Mouse (Mus musculus) ovary, adult 18-20 months (tissue): ENCODE results near the gene C1qtnf4.
"Not testable (repeated sequence)": the region's sequence is repeated elsewhere in the genome, so short reads cannot be mapped to it uniquely, and the experiment has no call there.

Experiments used
- DNase-seq: peaks from one replicate; pipeline ENCODE4 v3.0.0; 2022; ENCODE audit warnings: low spot score, mixed read lengths

C1qtnf4 gene

GRCm38 (mm10) chr2:90881824-90882223, 3.8 kb upstream of the C1qtnf4 start:
- DNase-seq: no peak

- no peak for DNase-seq
Measured at GRCm38 (mm10) chr2:90886436-90886835, 776 bp downstream of the C1qtnf4 start.

- DNase-seq: no peak
Measured at GRCm38 (mm10) chr2:90887627-90888026, 2.0 kb downstream of the C1qtnf4 start.

GRCm38 (mm10) chr2:90889550-90890548, 4.2 kb downstream of the C1qtnf4 start:
- DNase-seq: no peak

- DNase-seq: no peak
Measured at GRCm38 (mm10) chr2:90893673-90894298, 8.1 kb downstream of the C1qtnf4 start.

GRCm38 (mm10) chr2:90894299-90894677, 8.6 kb downstream of the C1qtnf4 start:
- DNase-seq: not testable (repeated sequence)

GRCm38 (mm10) chr2:90903398-90903797, 17.7 kb downstream of the C1qtnf4 start:
- no peak for DNase-seq

- DNase-seq: peak; percentile 76
Measured at GRCm38 (mm10) chr2:90904076-90904855, 18.6 kb downstream of the C1qtnf4 start, which contains the start of the genes Kbtbd4 and Ndufs3. Gene Kbtbd4, plus strand, starts transcription at chr2:90904740. Gene Ndufs3, minus strand, starts transcription at chr2:90904827.

GRCm38 (mm10) chr2:90904856-90905224, 19.2 kb downstream of the C1qtnf4 start:
- DNase-seq: no peak

- no peak for DNase-seq
Measured at GRCm38 (mm10) chr2:90906721-90907120, 21.1 kb downstream of the C1qtnf4 start.

- DNase-seq: no peak
Measured at GRCm38 (mm10) chr2:90910861-90911260, 25.2 kb downstream of the C1qtnf4 start.

- no peak for DNase-seq
Measured at GRCm38 (mm10) chr2:90911668-90912067, 26.0 kb downstream of the C1qtnf4 start.

- no peak for DNase-seq
Measured at GRCm38 (mm10) chr2:90913671-90914070, 28.0 kb downstream of the C1qtnf4 start.

- no peak for DNase-seq
Measured at GRCm38 (mm10) chr2:90915516-90915915, 29.9 kb downstream of the C1qtnf4 start.

- no peak for DNase-seq
Measured at GRCm38 (mm10) chr2:90916560-90917232, 31.0 kb downstream of the C1qtnf4 start.

- peak; percentile 38 for DNase-seq
Measured at GRCm38 (mm10) chr2:90917233-90917998, 31.8 kb downstream of the C1qtnf4 start.

GRCm38 (mm10) chr2:90917999-90918698, 32.5 kb downstream of the C1qtnf4 start:
- no peak for DNase-seq

GRCm38 (mm10) chr2:90921178-90921577, 35.5 kb downstream of the C1qtnf4 start:
- DNase-seq: no peak

- no peak for DNase-seq
Measured at GRCm38 (mm10) chr2:90922636-90923035, 37.0 kb downstream of the C1qtnf4 start.

GRCm38 (mm10) chr2:90928566-90928965, 42.9 kb downstream of the C1qtnf4 start:
- DNase-seq: no peak
